Mouse (Mus musculus) CD4-positive, CD25-positive, alpha-beta regulatory T cell, adult 9 weeks (primary cell): ENCODE data around the gene Atxn1l. TPM values are rescaled to one million over a fixed set of nuclear protein-coding genes. Genes with fewer than 3 reads are reported as not detected.

Experiments
- polyA plus RNA-seq: library from polyadenylated mRNA; unstranded; fragments of 100-300 nt; shearing (Covaris generic); gene quantifications from one replicate; pipeline ENCODE4 v1.2.1, GENCODE M21; 2017

Atxn1l gene
- polyA plus RNA-seq, result 1.4 TPM

DNA sequence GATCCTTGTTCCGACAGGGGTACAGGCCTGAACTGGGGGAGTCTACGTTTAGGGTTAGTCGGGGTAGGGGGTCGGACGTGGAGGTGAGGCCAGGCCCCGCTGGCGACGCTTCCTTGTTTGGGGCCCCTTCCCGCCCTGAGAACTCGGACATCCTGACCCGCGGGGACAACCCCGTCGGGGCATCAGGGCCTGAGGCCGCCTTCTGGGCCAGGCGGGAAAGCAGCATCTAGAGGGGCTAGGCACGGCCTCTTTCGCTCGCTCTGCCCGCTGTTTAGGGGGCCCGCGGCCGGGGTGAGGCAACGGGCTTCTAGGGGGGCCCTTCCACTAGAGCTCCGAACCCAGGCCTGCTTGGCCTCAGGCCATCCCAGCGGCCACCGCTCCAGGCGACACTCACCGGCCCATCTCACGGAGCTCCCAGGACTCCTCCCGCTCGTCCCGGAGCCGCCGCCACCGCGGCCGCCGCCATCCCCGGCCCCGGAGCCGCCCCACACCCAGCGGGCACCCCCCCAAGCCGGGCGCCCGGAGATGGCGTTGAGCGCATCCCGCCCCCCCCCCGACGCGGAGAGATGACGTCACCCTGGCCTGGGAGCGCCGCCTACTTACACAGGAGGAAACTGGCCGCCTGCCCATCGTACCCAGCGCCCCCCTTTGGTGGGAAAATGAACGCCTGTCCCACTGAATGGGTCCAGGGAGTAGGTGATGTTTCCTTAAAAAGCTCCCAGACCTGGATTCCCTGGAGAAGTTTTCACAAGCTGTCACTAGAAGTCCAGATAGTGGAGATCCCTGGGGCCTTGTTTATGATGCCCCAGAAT, at the start of gene Atxn1l:
TSS of gene Atxn1l (minus strand) at position 503 of the 812 bp plus-strand sequence.

GRCm38 (mm10) chr8:109778280-109778977, 40.9 kb upstream of the Atxn1l start, which contains the start of gene Ap1g1:
Gene Ap1g1, plus strand, starts transcription at chr8:109778554.

DNA sequence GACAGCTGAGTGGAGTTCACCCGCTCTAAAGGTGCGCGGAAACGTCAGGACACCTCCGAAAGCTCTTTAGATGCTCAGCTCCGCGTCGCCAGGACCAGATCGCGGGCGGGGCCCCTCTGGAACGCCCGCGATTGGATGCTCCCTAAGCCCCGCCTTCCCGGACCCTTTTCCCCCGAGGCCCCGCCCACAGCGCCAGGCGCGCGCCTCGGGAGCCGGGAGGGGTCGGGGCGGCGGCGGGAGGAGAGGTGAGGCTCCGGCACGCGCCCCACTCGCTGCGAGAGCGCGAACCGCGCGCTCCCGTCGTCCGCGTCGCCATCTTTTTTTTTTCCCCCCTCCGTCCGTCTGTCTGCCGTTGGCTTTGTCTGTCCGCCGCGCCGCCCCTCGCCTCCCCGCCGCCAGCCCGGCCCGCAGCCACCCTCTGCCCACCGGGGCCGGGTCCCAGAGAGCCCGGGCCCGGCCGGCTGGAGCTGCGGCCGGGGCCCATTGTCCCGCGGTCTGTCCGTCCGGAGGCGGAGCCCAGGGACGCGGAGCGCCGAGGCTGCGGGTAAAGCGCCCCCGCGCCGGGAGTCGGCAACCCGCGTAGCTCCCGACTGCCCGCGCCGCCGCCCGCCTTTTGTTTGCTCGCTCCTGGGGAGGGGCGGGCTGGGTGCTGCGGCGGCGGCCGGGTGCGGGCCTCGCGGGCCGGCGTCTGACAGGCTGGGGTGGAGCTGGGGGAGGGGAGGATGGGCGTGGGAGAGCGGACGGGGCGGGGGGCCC, 32.0 kb downstream of the Atxn1l start, which contains the start of gene Zfp821:
TSS of gene Zfp821 (plus strand) at position 227 of the 756 bp plus-strand sequence.

GRCm38 (mm10) chr8:109693146-109693900, 44.2 kb downstream of the Atxn1l start, which contains the start of gene Ist1:
Gene Ist1, minus strand, starts transcription at chr8:109693260.

Other genes starting within 250 kb of the Atxn1l start
- not detected for gene Pmfbp1, start 243.7 kb downstream of the Atxn1l start, polyA plus RNA-seq
- 36.1 TPM for gene Dhx38, start 171.9 kb downstream of the Atxn1l start, polyA plus RNA-seq
- gene Txnl4b, start 171.8 kb downstream of the Atxn1l start, polyA plus RNA-seq, result 8.5 TPM
- 0.30 TPM for gene Hp, start 158.6 kb downstream of the Atxn1l start, polyA plus RNA-seq
- 44.1 TPM for gene Dhodh, start 129.1 kb downstream of the Atxn1l start, polyA plus RNA-seq
- gene Pkd1l3, start 123.2 kb downstream of the Atxn1l start, polyA plus RNA-seq, result 2.1 TPM
- 163 TPM for gene Ist1, start 44.5 kb downstream of the Atxn1l start, polyA plus RNA-seq
- 3.8 TPM for gene Zfp821, start 32.2 kb downstream of the Atxn1l start, polyA plus RNA-seq
- gene Ap1g1, start 40.8 kb upstream of the Atxn1l start, polyA plus RNA-seq, result 60.7 TPM
- 0.67 TPM for gene Phlpp2, start 130.8 kb upstream of the Atxn1l start, polyA plus RNA-seq
- gene Marveld3, start 224.5 kb upstream of the Atxn1l start, polyA plus RNA-seq, result 0.17 TPM